Mouse (Mus musculus): Measurements from ENCODE around the gene Pgap2.
"Not testable (repeated sequence)": the region's sequence is repeated elsewhere in the genome, so short reads cannot be mapped to it uniquely, and the experiment has no call there.

Pgap2 gene

DNA sequence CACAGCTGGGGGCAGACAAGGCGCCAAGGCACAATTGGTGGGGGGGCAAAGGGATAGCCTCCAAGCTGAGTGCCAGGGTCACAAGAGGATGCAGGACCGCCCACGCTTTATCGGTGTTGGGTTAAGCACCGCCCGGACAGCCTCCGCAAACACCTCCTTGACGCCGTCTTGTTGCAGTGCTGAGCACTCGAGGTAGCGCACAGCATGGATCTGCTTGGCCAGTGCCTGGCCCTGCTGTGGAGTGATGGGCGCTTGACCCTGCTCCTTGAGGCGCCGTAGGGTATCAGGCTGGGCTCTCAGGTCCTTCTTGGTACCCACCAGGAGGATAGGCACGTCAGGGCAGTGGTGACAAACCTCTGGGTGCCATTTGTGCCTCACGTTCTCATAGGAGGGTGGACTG is 29.6 kb downstream of the Pgap2 start:
- no peak for DNase-seq (ENCODE audit: inconsistent ontology term)

DNA sequence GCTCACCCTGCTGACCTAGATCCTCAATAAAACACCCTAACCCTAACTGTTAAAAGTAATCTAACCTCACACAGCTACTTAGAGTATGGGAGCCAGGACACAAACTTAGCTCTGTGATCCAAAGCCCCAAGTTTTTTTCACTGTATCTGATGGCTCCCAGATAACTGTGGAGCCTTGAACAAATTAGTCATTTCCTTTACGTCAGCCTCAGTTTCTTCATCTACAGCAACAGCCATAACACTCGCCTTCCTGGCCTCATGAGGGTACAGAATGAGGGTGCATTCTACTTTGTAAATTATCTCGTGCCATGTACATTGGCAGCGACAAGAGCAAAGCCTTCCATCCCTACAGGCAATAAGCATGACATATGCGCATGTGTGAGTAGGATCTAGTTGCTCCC is 32.4 kb downstream of the Pgap2 start:
- no peak for DNase-seq (ENCODE audit: inconsistent ontology term)

DNA sequence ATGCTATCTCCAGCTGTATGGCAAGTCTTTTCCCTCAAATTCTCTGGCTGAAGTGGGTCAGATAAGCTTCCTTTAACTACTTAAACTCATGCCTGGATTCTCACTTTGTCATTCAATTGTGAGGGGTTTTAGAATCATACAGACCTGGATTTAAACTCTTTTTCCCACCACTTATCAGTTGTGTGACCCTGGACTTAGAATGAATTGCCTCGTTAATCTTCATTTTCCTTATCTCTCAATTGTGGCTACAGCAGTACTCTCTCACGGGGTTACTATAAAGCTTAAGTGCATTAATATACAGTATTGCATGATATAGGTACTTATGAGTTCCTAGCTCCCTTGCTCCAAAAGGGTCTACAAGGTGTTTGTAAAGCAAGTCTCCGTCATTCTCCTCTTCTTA is 32.9 kb downstream of the Pgap2 start:
- DNase-seq (ENCODE audit: inconsistent ontology term): no peak

DNA sequence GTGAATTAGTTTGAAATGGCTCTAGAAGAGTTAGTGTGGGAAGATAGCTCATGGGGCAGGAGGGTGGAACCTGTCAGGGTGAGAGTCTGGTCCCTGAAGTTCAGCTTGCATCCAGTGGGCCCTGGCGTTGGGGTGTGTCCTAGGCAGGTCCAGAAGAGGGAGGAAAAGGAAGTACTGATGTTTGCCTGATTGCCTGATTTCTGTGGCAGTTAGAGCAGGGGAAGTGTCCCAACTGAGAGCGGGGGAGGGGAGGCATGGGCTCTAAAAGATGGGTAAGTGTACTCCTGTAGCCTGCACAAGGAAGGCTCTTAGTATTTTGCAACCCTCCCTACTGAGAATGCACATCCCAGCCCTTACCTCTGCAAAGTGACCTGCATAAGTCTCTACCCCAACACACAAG is 33.9 kb downstream of the Pgap2 start:
- DNase-seq (ENCODE audit: inconsistent ontology term): no peak

DNA sequence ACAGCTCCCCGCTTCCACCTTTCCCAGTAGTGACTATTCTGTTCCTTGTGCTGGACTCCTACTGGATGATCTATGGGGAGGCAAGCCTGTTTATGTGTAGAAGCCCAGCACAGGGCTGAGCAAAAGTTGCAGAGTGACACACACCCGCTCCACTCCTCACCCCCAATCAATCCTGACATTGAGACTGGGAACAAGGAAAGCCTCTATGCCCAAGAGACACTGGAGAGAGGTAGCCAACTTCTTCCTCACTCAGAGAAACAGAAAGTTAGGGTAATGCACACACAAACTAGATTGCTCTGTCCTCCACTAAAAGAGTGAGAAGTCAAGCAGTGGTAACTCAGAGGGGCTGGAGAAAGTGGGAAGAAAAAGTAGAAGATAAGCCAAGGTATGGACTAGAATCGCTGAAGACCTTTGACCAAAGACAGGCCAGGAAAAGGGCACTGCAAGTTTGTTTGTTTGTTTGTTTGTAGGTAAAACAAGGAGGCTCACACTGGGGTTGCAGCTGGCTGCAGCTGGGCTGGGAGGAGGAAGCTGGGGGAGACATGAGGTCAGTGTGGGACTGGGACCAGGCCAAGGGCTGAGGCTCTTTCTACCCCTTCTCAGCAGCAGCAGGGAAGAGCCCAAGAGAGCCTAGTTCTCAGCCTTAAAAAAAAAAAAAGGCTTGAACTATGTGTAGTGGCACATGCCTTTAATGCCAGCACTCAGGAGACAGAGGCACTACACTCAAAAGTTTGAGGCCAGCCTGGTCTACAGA is 35.0 kb downstream of the Pgap2 start:
- no peak for DNase-seq (ENCODE audit: inconsistent ontology term)

DNA sequence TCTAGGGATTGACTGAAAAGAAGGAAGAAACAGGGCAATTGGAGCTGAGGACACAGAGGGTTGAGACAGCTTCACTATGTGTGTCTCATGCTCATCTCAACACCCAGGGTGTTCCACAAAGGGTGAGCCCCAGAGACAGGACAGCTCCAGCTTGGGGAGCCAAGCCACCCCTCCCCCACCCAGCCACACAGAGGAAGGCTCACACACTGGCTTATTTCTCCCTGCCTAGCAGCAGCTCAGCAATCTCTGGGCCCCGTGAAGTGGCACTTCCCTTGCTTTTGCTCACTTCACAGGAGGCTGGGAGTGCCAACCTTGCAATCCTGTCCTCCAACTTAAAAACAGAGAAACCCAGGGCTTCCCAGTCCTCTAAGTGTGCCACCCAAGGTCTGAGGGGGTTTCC is 35.8 kb downstream of the Pgap2 start:
- DNase-seq (ENCODE audit: inconsistent ontology term): peak; percentile 46

DNA sequence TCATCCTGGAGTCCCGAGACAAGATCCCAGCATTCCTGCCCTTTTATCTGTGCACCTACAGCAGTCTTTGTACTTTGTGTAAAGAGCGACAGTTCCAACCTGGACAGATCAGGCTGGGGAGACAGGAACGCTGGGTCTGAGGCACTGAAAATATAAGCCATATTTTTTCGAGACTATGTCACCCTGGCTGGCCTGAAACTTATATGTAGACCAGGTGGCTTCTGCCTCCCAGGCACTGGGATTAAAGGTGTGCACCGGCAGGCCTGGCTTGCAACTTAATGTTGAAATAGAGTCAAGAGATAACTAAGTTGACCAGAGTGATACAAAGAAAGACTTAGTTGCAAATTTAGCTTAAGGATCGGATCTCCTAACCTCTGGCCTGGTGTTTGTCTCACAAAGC is 36.3 kb downstream of the Pgap2 start:
- no peak for DNase-seq (ENCODE audit: inconsistent ontology term)

DNA sequence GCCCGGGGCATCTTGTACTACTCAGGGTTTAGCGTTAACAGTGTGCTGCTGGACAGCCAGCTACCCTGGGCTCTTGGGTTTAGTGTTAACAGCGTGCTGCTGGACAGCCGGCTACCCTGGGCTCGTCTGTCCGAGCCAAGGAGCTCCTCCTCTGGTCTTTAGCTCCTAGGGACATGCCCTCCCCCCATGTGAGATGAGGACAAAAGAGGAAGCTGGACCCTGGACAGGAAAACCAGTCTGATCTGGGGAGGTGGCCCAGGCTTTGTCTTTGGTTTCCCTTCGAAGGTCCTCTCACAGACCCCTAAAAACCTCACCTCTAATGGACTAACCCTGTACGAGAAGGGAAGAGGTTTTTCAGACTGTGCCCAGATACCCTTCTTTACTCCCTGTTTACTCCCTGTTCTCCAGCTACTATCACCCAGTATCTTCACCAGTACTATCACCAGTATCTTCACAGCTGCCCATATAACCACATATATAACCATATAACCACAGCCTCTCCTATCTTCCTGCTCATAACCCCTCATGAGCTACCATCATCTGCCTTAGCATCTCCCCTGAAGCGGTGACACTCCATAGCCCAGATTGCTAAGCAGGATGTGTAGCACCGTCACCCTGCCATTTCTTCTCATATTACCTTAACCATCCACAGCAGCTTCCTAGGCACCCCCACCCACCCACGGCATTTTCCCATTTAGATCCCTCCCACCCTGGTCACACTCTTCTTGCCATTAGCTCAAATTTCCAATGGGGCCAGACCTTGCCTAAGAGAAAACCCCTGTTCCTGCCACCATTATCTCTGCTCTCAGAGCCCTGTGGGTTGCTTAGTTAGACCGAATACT is 37.2 kb downstream of the Pgap2 start:
- DNase-seq (ENCODE audit: inconsistent ontology term): no peak

DNA sequence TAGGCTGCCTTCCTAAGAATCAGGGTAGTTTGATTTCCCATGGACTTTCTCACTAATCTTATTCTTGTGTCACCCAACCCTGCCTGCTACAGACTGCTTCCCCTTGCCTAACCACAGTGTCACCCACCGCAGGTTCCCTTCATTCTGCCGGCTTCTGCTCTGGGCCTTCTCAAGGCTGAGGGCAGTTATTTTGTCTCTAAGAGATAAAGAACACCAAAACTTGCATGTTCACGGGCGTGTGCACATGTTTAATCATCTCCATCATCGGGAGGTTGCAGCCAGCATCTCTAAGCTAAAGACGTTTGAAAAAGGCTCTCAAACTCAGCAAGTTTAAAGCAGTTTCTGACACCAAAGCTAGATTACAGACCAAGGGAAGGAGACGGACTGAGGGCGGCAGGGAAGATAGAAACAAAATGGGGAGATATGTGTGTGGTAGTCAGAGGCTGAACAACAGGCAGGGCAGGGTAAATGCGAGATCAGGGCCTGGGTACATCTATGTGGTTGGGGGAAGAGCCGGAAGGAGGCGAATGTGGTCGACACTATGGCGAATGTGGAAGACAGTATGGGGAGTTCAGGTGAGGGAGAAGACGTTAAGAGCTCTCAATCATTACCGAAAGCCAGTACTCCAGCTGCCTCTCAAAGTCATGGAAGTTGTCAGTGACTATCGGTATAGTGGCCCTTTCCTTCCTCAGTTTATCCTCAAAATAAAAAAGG is 38.8 kb downstream of the Pgap2 start:
- no peak for DNase-seq (ENCODE audit: inconsistent ontology term)

DNA sequence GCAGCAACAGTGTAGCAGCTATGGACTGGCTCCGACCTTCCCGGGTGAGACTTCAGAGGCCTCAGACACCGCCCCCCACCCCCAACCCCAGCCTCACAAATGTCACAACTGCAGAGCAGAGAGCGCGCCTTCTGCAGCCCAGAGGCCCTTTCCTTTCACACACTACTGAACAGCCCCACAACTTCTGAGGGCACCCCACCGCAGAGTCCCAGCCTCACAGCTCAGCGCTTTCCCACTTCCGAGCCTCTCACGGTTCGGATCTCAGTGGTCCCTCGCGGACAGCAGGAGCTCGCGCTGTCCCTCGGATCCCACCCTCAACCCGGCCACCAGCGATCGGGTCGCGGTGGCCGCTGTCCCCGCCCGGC is 39.5 kb downstream of the Pgap2 start:
- DNase-seq (ENCODE audit: inconsistent ontology term): no peak

DNA sequence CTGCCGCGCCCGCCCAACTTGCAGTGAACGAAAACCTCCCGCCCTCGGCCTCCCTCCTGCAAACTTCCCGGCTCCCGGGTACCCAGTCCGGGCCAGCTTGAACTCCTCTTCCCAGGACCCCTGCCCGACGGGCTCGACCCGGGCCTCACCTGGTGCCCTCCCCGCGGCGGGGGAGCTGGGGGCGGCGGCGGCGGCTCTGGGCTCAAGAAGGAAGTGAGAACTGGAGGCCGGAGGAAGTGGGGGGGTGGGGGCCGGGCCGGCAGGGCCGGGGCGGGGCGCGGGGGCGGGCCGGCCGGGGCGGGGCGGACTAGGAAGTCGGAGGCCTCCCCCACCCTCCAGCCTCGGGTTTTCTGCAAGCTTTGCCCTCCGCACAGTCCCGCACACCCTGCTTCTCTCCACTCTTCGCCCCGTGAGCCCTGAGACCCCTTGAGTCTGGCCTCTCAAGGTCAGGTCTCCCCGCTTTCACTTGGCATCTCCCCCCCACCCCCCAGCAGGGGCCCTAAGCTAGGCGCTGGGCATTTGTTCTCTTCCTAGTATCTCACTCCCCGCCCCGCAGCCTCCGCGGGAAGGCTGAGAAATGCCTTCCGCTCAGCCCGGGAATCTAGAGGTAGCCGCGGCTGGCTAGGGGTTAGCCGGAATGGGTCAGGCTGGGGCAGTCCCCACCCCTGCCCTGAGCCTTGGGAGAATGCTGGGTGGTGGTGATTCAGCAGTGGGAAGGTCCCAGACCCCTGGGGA is 40.1 kb downstream of the Pgap2 start:
- DNase-seq (ENCODE audit: inconsistent ontology term): peak; percentile 89

DNA sequence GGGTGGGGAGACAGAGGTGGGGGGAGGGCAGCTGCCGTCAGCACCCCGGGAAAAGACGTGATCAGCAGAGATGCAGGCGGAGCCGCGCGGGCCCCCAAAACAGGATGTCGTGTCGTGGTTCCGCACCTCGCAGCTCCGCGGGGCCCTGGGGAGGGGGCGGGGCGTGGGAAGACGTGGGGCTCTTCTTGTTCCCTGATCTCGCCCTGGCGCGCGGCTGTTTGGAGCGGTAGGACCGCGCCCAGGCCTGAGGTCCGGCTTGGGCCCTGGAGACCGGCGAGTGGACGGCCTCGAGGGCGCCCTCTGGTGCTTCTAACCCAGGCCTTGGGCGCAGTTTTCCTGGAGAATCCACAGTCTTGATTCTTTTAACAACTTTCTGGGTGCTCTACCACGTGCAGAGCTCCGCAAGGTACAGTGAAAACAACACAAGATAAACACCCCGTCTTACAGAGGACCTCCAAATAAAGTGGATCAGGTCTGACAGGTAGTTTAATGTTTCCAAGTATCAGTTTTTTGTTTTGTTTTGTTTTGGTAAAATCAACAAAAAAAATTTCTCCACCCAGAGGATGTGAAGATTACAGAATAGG is 40.7 kb downstream of the Pgap2 start:
- peak; percentile 93 for DNase-seq (ENCODE audit: inconsistent ontology term)

DNA sequence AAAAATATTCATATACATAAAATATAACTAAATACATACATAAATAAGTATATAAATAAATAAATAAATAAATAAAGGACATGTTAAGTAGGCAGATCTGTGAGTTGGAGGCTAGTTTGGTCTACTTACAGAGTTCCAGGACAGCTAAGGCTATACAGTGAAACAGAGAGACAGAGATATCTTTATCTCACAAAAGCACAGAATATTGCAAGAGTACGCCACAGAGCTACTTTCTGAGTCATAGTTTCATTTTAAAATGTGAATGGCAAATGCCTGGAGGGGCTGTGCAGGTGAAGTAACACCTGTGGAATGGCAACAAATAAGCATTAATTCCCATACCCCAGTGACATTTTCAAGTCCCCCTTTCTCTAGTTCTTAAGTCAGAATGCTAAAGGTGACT is 43.6 kb downstream of the Pgap2 start:
- DNase-seq (ENCODE audit: inconsistent ontology term): no peak

DNA sequence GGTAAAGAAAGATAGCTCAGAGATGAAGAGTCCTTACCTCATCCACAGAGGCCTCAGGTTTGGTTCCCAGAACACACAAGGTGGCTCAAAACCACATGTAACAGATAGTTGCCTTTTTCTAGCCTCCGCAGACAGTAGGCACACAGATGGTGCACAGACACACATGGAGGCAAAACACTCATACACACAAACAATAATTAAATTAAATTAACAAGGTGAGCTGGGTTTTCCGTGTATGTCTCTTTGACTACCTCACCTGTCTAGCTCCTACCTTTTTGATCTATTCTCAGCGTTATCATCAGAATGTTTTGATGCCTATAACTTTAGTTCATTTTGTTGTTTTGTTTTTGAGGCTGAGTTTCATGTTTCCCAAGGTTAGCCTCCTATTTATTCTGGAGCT is 45.9 kb downstream of the Pgap2 start, which contains the start of gene Rhog:
Gene Rhog, minus strand, starts transcription at position 101 of the 400 bp plus-strand sequence.
- no peak for DNase-seq (ENCODE audit: inconsistent ontology term)

DNA sequence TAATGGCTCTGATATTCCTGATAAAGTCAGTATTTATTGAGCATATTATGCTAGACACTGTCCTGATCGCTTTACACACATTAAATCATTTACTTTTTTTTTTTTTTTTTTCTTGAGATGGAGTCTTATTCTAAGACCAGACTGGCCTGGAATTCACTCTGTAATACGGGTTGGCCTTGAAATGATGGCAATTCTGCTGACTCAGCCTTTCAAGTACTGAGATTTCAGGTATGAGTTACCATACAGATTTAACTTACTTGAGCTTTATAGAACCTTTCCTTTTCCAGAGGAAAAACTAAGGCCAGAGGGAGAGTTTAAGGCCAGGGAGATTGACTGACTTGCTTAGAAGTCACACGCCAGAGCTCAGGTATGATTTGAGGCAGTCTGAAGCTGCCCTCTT is 46.6 kb downstream of the Pgap2 start:
- no peak for DNase-seq (ENCODE audit: inconsistent ontology term)

DNA sequence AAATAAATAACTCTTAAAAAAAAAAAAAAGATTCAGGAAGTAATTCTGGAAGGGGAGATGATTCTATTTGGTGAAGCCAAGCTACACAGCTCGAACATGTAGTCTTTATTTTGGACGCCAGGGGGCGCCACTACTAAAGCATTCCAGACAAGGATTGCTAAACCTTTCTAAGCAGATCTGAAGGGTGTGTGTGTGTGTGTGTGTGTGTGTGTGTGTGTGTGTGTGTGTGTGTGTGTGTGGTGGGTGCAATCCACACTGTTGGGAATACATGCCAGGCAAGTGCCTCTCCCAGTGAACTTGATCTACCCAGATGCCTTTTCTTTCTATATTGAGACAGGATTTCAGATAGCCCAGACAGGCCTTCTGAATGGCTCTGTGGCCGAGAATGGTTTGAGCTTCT is 48.2 kb downstream of the Pgap2 start:
- peak; percentile 55 for DNase-seq (ENCODE audit: inconsistent ontology term)

DNA sequence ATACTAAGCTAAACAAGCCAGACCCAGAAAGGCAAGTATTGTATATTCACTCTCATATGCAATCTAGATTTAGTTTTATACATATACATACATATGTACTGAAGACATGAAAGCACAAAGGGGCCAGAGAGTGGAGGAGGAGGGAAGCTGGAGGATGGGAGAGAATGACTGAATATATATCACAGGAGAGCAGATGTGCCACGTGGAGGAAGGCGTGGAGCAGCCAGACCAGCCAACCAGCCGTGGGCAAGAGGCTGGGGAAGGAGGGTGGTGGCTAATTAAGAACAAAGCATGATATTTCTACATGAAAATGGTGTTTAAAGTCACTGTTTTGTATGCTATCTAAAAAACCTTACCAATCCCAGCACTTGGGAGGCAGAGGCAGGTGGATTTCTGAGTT is 48.7 kb downstream of the Pgap2 start:
- no peak for DNase-seq (ENCODE audit: inconsistent ontology term)

DNA sequence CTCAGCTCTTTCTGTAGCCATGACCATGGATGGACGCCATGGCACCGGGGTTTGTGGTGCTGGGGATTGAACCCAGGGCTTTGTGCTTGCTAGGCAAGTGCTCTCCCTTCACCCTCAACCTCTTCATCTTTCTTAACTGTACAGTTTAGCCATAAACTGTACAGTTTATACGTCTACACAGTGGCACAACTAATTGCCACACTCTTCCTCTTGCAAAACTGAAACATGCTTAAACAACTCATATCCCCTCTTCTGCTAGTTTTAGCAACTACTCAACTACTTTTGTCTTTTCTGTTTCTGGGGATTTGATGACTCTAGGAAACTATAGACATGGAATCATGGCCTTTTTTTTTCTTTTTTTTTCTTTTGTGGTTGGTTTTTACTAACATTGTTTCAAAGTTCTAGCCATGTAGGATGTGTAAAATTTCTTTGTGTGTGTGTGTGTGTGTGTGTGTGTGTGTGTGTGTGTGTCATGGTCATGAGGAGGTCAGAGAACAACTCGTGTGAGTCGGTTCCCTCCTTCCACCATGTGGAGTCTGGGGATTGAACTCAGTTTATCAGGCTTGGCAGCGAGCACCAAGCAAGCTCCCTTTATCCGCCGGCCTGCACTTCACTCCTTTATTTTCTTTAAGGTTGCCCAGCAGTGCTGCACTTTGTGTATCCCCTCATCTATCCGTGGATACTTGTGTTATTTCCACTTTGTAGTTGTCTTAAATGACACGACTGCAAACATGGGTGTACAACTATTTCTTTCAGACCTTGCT is 49.9 kb downstream of the Pgap2 start:
- DNase-seq (ENCODE audit: inconsistent ontology term): no peak

DNA sequence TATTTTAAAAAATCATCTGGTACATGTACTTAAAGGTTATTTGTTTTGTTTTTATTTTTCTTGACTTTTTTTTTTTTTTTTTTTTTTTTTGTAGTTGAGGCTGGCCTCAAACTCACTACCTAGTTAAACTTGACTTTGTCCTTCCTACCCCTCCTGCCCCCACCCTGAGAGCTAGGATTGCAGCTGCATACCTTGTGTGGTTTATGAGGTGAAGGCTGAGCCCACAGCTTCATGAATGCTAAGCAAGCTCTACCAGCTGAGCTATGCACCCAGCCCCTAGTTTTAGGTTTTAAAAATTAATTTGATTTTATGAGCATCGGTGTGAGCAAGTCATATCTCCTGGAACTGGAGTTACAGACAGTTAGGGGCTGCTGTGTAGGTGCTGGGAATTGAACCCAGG is 50.5 kb downstream of the Pgap2 start:
- no peak for DNase-seq (ENCODE audit: inconsistent ontology term)

DNA sequence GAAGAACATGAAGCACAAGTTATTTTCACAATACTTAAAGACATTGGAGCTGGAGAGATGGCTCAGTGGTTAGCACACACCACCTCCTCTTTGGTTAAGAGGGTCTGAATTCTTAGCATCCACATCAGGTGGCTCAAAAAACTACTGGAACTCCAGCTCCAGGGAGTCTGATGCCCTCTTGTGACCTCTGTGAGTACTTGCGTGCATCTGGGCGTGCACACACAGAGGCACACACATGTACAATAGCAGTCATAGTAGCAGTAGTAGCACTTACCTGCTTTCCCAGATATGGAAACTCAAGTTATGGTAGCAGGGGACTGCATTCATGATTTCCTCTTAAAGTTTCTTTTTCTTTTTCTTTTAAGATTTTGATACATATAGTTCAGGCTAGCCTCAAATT is 53.0 kb downstream of the Pgap2 start:
- no peak for DNase-seq (ENCODE audit: inconsistent ontology term)

DNA sequence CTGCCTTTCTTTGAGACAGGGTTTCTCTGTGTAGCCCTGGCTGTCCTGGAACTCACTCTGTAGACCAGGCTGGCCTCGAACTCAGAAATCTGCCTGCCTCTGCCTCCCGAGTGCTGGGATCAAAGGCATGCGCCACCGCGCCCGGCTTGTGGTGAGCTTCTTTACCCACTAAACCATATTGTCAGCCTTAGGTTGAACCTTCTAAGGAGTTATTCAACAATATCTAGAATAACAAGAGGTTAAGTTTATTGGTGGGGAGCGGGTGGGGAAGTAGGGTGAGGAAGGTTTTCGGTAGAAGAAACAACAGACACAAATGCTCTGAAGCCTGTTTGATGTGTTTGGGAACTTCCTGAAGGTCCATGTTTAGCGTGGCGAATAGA is 56.0 kb downstream of the Pgap2 start:
- not testable (repeated sequence) for DNase-seq (ENCODE audit: inconsistent ontology term)

Measured in Muller cell, postnatal 12 days (primary cell).